Mouse (Mus musculus): ENCODE measurements around the gene Catsperg2.
"Not testable (repeated sequence)": the region's sequence is repeated elsewhere in the genome, so short reads cannot be mapped to it uniquely, and the experiment has no call there.

The Catsperg2 gene

DNA sequence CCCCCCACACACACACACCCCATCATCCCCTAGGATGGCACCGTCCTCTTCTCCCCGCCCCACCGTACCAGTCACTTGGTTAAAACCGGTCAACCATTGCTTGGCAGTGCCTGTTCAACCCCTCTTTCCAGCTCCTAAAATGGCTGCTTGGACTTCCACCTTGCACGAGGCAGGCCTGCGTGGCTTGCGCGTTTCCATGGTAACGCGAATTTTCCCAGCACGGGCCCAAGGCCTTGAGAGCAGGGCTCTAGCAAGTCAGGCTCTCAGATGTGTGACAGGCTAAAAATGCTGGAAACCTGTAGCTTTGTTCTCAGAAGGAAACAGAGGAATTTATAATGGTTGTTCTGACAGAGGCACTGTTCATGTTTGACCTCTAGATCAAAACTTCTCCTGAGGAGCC lies at the start of gene Catsperg2:
TSS of gene Catsperg2 (minus strand) at position 173 of the 400 bp plus-strand sequence.
- not testable (repeated sequence) for DNase-seq

DNA sequence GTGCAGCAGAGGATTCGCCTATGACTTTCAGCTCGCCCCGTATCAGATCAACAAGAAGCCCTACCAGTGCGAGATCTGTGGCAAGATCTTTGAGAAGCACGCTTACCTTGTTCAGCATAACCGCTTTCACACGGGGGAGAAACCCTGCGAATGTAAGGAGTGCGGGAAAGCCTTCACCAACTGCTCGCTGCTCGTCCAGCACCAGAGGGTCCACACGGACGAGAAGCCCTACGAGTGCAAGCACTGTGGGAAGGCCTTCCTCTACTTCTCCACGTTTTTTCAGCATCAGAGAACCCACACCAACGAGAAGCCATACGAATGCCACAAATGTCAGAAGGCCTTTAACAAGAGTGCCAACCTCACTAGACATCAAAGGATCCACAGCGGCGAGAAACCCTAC lies 49.7 kb upstream of the Catsperg2 start:
- DNase-seq = no peak

DNA sequence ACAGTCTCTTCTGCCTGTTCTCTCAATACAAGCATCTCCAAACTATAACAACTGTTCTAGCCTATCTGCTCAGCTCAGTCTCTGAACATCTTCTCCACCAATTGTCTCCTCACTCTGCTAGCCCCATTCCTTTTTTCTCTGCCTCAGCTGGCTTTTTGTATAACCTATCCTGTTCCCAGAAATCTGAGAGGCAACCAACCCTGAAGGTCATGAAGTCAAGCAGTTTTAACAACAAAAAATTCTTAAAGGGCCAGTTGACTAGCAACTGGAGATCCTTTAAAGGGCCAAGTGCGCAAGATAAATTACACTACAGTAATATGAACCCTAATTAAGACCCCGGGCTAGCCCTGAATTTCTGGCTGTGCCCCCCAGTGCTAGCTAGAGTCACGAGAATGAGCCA lies 47.5 kb upstream of the Catsperg2 start:
- no peak for DNase-seq

DNA sequence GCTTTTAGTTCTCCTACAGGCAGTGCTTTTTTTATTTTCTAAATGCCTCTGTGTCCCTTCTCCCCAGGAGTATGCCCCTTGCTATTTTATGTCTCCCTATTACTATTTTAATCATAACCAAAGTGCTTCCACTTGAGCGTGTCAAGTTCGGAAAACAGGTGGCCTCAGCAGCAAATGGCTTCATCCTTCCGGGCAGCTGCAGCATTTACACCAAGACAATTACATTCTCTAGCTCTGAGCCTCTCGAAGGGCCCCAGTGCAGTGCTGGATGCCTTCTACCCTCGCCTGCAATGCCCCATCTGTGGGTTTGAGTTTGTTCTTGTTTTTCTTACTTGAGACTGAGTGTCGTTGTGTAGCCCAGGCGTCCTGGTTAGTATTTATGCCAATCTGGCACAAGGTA lies 46.7 kb upstream of the Catsperg2 start:
- no peak for DNase-seq

DNA sequence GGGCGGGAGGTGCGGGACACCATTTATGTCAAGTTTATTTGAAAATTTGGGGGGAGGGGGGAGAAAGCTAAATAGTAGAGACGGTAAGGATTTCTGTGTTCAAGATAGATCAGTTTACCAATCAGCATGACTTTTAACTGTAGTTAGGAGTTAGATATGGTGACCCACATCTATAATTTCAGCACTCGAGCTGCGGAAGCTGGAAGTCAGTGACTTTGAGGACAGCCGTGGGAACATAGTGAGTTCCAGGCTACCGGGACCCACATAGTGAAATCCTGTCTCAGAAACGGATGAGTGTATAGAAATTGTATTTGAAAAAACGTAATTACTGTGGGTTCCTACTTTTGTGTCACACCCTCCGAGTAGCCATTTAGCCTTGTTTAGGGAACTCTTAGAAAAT lies 42.1 kb upstream of the Catsperg2 start:
- DNase-seq = no peak

DNA sequence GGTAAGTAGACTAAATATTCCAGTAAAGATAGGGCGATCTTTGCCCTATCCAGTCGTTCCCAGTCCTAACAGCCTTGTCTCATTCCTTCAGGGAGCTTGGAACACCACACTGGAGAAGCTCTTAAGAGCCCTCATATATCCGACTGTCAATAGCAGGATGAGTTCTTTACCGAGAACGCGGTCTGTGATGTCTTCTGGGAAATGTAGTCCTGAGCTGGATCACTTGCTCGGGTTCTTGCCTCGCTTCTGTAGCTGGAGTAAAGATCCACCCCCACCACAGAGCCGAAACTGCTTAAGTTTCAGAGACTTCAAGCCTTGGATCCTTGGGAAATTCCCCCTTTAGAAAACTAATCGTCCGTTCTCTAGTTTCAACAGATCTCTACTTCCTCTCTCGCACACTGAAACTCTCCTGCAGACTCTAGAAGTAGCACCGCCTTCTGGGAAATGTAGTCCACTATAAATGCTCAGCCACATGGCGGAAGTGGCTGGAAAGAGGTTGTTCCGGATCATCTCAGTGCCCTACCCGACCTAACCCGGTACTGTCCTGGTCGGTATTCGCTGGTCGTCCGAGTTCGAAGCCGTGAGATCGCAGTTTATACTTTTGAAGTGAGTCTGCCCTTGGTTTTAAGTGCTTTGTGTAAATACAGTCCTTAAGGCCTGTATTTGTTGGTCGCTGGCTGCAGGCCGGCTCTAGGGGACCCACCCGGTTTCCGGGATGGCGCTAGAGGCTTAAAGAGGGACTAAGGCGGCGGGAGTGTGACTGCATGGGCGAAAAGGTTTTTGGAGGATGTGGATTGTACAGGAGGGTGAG lies 41.5 kb upstream of the Catsperg2 start, which contains the start of gene Zfp84:
TSS of gene Zfp84 (plus strand) at position 463 of the 811 bp plus-strand sequence.
- peak; percentile 98 for DNase-seq

DNA sequence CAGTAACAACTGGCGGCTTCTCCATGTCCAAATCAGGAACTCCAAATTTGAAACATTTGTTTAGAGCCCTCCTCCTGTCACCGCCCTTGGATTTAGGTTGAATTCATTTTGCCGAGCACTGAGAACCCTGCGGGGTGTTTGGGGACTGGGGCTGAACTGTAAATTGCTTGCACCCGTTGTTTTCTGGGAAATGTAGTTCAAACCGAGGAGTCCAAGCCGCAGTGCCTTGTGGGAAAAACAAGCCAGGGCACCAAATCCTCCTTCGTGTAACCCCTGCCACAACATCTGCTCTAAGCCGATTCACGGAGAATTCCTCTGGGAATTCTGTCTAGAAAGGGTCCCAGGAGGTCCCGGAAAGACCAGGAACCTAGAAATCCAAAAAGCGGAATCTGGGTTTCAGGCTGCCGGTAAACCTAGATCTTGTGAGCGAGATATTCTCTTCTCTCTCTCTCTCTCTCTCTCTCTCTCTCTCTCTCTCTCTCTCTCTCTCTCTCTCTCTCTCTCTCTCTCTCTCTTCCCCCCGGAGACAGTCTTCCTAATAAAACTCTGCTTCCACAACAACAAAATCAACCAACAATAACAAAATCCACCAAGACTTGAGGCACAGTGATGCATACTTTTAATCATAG lies 40.3 kb upstream of the Catsperg2 start:
- DNase-seq = peak; percentile 92

DNA sequence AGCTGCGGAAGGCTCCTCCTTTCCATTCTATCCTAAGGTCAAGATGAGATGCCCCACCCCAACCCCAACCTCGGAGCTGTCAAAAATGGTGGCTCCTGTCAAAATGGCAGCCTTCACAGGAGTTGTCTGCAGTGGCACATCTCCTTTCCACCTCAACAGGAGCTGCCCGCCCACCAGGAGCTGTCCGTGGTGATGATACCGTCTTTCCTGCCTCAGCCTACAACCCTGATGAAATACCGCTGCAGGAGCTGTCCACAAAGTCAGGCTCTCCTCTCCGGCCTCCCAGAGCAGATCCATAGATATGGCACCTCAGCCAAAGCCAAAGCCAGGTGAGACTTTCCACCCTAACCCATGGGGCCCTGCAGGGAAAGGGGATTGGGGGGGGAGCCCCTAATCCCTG lies 37.9 kb upstream of the Catsperg2 start:
- DNase-seq = no peak

DNA sequence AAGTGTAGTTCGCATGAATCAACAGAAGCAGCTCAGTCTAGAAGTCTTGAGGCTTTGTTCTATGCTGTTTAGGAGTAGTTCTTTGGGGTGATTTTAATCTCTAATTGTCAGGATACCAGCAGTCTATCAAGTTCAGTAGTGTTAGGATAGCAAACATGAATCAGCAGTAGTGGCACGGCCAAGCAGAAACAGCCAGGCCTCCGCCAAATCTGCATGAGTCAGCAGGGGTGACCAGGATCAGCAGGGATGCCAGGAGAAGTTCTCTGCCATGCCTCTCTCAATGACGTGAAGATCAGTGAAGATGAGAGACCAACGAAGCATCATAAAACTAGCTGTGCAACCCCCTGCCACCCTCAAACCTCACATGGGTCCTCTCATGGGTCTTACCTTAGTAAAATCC lies 33.6 kb upstream of the Catsperg2 start:
- DNase-seq = no peak

DNA sequence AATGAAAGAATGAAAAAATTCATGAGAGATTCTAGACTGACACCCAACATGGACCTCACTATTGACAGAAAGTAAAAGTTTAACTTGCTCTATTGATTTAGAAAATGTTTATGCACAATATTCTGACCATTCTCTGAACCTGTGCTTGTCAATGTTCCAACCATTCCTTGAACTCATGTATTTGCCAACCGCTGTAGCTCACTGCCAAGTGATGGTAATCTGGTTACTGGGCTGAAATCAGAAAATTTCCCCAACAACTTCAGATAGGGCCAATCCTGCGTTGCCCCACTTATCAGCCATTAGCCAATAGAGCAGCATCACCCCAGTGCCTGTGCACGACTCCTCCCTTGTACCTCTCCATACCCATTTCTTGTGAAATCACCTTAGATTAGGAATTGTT lies 15.4 kb upstream of the Catsperg2 start:
- DNase-seq = no peak

DNA sequence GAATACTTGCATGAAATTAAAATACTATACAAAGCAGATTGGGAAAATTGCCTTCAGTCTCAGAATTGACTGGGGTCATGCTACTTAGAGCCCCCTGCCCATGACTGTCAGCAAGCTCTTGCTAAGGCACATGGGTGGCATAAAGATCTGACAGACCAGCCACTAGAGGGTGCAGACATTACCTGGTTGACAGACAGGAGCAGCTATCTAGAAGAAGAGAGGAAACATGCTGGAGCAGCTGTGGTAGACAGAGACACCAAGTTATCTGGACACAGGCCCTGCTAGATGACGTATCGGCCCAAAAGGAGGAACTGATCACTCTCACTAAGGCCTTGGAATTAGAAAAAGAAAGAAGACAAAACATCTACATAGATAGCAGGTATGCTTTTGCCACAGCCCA lies 1.2 kb upstream of the Catsperg2 start:
- peak; percentile 3 for DNase-seq

DNA sequence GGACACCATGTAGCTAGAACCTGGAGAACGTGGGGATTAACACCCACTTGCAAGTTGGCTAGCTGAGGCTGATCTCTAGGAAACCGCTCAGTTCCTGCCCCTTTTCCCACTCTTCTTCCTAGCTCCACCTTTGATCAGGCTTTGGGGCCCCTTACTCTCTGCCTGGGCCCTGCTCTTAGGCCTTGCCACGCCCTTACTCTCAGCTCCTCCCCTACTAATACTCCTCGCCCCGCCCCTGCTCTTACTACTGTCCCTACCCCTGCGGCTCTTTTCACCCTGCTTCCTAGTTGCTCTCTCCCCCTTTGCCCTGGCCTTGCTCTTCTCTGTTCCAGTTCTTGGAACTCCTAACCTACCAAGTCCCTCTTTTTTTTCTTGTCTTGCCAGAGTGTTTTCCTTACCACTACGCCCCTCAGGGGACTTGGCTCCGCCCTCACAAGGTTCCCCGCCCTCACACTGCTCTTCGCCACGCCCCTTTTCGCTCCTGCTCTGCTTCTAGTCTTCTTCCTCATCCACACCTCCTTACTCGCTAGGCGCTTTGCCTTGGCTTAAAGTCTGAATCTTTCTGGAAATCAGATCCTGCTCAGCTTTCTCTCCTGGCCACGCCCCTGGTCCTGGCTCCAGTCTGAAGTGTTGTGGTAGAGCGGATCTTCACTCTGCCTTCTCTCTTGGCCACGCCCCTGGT lies 1.2 kb downstream of the Catsperg2 start:
- DNase-seq = peak; percentile 8

DNA sequence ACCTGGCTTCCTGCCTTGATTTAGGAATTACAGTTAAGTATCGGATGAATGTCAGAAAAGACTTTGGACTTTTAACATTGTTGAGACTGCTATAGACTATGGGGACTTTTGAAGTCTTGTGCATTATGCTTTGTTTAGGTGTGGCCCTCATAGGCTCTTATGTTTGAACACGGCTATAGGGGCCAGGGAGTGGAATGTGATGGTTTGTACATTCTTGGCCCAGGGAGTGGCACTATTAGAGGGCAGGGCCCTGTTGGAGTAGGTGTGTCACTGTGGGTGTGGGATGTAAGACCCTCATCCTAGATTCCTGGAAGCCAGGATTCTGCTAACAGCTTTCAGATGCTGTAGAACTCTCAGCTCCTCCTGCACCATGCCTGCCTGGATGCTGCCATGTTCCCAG lies 17.9 kb downstream of the Catsperg2 start:
- DNase-seq = not testable (repeated sequence)

DNA sequence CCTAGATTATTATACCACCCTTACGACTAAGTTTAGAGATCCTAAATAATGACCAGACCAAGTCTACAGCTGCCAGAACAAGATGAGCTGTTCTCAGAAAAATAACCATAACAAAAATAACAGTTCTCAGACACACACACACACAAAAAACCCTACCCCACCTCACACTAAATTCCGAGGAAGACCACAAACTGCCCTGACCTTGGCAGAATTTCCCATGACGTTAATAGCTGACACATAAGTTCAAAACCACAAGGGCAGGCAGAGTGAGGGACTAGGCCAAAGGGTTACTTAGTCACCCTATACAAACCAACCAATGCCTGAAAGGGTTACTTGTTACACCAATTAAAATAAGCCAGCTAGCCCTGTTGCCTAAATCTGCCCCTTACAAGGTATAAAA lies 31.6 kb downstream of the Catsperg2 start:
- not testable (repeated sequence) for DNase-seq

DNA sequence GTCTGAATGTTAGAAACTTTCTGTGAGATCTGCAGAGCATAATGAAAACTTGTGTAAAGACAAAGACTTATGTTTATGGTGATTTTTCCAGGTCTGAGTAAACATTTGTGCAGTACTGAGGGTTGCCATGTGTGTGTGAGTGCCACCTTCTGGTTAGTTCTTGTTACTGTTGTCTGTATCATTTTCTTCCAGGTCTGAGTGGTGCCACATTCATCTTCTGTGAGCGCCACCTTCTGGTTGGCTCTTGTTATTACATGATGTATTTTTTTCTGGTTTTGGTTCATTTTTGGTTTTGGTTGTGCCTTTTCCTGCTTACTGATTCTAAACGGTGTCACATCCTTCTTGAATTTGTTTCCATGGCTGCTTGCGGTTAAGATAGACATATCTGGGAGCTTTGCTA lies 45.0 kb downstream of the Catsperg2 start:
- peak; percentile 60 for DNase-seq
